Mouse (Mus musculus) heart, embryonic 15.5 days (tissue): ENCODE data around the gene Myh10. TPM values are rescaled to one million over a fixed set of nuclear protein-coding genes. Genes with fewer than 3 reads are reported as not detected.
A peak's percentile ranks its signal among the peaks of the same experiment; 100 is the strongest.

ENCODE experiments used
- ATAC-seq: fragments of 200-750 bp; cut with Nextera tagmentation; replicated peaks from 2 replicates; pipeline ENCODE4 v1.8.0; 2017; ENCODE audit warnings: low read depth, moderate TSS enrichment; ENCODE audit not compliant: insufficient number of reproducible peaks, insufficient read depth, low FRiP score
- H3K27ac ChIP-seq: fragments of 300-500 bp; sonication (generic); 2 replicates; pipeline ENCODE4 v1.5.1; 2015; ENCODE audit warnings: mild to moderate bottlenecking, inconsistent platforms
- H3K27me3 ChIP-seq: fragments of 300-500 bp; sonication (generic); 2 replicates; pipeline ENCODE4 v1.6.1; 2015; ENCODE audit warnings: inconsistent platforms
- H3K36me3 ChIP-seq: fragments of 300-500 bp; sonication (generic); 2 replicates; pipeline ENCODE4 v1.6.1; 2015; ENCODE audit warnings: mild to moderate bottlenecking, inconsistent platforms
- H3K4me1 ChIP-seq: fragments of 300-500 bp; sonication (generic); replicated peaks from 2 replicates; pipeline ENCODE4 v1.6.1; 2015; ENCODE audit warnings: inconsistent platforms
- H3K4me2 ChIP-seq: fragments of 300-500 bp; sonication (generic); 2 replicates; pipeline ENCODE4 v1.6.1; 2015; ENCODE audit warnings: inconsistent platforms, mild to moderate bottlenecking, moderate library complexity
- H3K4me3 ChIP-seq: fragments of 300-500 bp; sonication (generic); 2 replicates; pipeline ENCODE4 v1.5.1; 2015; ENCODE audit warnings: mild to moderate bottlenecking, inconsistent platforms
- H3K9ac ChIP-seq: fragments of 300-500 bp; sonication (generic); 2 replicates; pipeline ENCODE4 v1.6.1; 2015; ENCODE audit warnings: mild to moderate bottlenecking, inconsistent platforms
- H3K9me3 ChIP-seq: fragments of 300-500 bp; sonication (generic); replicated peaks from 2 replicates; pipeline ENCODE4 v1.6.1; 2016; ENCODE audit warnings: inconsistent platforms
- WGBS: fragments of 180-500 bp; shearing (Covaris S2); methylation state at CpG from one replicate; pipeline ENCODE4 v1.1.7; 2015; ENCODE audit warnings: mixed read lengths; 5-methylcytosine and 5-hydroxymethylcytosine counted together
- polyA plus RNA-seq: library from polyadenylated mRNA; unstranded; fragments of >200 nt; fragmentation: Nextera tagmentation; extraction: Ambion mirVana; gene quantifications from 2 replicates; pipeline ENCODE4 v1.2.1, GENCODE M21; 2015

Myh10 gene
- polyA plus RNA-seq, 1 experiment from 2014 or later: 90.9 TPM

DNA sequence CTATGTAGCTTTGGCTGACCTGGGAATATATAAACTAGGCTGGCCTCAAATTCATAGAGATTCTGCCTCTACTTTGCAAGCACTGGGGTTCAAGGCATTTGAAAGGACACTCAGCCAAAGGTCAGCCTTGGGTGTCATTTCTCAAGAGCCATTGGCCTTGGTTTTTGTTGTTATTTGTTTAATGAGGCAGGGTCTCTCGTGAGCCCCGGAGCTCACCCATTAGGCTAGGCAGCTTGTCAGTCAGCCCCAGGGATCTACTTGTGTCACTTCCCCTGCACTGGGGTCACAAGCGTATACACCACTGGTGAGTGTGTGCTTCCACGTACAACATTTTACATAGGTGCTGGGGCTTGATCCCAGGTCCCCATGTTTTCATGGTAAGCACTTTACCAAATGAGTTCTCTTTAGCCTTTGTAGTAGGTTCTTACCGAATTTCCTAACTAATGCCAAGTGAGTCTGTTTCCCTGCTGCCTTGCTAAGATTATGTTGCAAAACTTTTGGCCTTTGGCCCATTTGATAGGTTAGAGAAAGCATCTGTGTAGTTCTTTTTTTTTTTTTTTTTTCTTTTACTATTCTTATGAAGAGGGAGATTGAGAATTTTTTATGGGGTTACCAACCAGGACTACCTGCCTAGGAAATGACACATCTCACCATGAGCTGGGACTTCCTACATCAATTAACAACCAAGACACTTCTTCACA, 18.9 kb upstream of the Myh10 start:
- Histone ChIP-seq H3K27ac (no peak overlapping the region), H3K36me3 (no peaks in the 10 kb centered on the region), H3K9ac (no peak overlapping the region), H3K4me3 (no peak overlapping the region), H3K27me3 (no peaks in the 10 kb centered on the region), H3K4me2 (no peak overlapping the region), H3K9me3 (no peaks in the 10 kb centered on the region), H3K4me1 (peaks cover 27% of the 10 kb centered on the region)
- no peak for ATAC-seq
- 77% methylated on average over 5 of the region's 5 CpGs for WGBS

DNA sequence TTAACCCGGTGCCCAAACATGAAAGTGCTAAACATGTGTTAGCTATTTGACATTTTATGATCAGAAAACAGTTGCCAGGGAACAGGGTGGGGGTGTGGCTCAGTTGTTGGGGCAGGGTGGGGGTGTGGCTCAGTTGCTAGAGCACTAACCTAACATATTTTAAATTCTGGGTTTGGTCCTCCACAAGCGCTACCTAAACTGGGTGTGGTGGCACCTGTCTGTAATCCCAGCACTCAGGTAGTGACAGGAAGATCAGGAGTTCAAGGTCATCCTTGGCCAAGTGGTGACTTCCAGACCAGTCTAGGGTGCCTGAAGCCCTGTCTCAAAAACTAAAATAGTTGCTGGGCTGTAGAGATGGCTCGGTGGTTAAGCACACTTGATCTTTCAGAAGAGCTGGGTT, 17.3 kb upstream of the Myh10 start:
- Histone ChIP-seq H3K4me2 (no peak overlapping the region), H3K9ac (no peak overlapping the region)
- WGBS: 79% methylated on average over 3 of the region's 3 CpGs

DNA sequence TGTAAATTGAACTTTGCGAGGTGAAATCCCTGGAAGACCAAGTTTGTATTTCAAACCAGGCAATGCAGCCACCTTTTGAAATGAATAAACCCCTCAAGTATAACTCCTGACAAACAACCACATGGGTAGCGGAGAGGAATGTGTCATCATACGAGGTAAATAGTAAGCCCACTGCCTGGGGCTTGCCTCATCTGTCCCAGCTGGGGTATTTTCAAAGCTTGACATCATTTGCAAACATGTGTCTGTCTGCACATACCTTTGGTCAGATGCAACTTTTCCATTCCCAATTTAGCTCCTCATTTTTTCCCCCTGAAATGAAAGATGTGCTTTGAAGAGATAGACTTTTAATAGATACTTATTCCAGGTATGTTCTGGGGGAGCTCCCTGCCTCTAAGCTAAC, 16.7 kb upstream of the Myh10 start:
- Histone ChIP-seq H3K4me1 (peaks cover 27% of the 10 kb centered on the region), H3K9me3 (no peaks in the 10 kb centered on the region), H3K27me3 (no peaks in the 10 kb centered on the region), H3K36me3 (no peaks in the 10 kb centered on the region), H3K9ac (no peak overlapping the region), H3K4me2 (no peak overlapping the region), H3K27ac (peak overlapping the region; percentile 63), H3K4me3 (no peak overlapping the region)
- WGBS: 54% methylated on average over 3 of the region's 3 CpGs
- no peak; the same call in 1 of the 2 replicates for ATAC-seq

More for the DNA sequence above, 17.3 kb upstream of the Myh10 start:
- Histone ChIP-seq H3K27ac (peak overlapping the region; percentile 63), H3K4me3 (no peak overlapping the region), H3K9me3 (no peaks in the 10 kb centered on the region), H3K4me1 (peaks cover 27% of the 10 kb centered on the region), H3K27me3 (no peaks in the 10 kb centered on the region), H3K36me3 (no peaks in the 10 kb centered on the region)
- ATAC-seq: no peak

- no peak for ATAC-seq
- H3K4me2 ChIP-seq: 0 out of 2 replicates have a peak overlapping the region, but pooled peaks have one; percentile 11
- H3K9ac ChIP-seq: no peak overlapping the region
- H3K4me3 ChIP-seq: no peak overlapping the region
- H3K4me1 ChIP-seq: peaks cover 27% of the 10 kb centered on the region
- H3K36me3 ChIP-seq: no peaks in the 10 kb centered on the region
- no peaks in the 10 kb centered on the region for H3K9me3 ChIP-seq
- H3K27ac ChIP-seq: peak overlapping the region; percentile 63
- no peaks in the 10 kb centered on the region for H3K27me3 ChIP-seq
- WGBS: 25% methylated on average over 3 of the region's 3 CpGs
Measured at GRCm38 (mm10) chr11:68675274-68675673, 16.1 kb upstream of the Myh10 start.

- Histone ChIP-seq H3K9ac (no peak overlapping the region), H3K27me3 (no peaks in the 10 kb centered on the region), H3K4me3 (no peak overlapping the region), H3K4me1 (peaks cover 9% of the 10 kb centered on the region), H3K9me3 (no peaks in the 10 kb centered on the region), H3K4me2 (no peak overlapping the region), H3K27ac (no peak overlapping the region), H3K36me3 (no peaks in the 10 kb centered on the region)
- WGBS: 64% methylated on average over 3 of the region's 3 CpGs
- peak; percentile 62; the same call in 1 of the 2 replicates for ATAC-seq
Measured at GRCm38 (mm10) chr11:68681254-68681839, 10.0 kb upstream of the Myh10 start.

DNA sequence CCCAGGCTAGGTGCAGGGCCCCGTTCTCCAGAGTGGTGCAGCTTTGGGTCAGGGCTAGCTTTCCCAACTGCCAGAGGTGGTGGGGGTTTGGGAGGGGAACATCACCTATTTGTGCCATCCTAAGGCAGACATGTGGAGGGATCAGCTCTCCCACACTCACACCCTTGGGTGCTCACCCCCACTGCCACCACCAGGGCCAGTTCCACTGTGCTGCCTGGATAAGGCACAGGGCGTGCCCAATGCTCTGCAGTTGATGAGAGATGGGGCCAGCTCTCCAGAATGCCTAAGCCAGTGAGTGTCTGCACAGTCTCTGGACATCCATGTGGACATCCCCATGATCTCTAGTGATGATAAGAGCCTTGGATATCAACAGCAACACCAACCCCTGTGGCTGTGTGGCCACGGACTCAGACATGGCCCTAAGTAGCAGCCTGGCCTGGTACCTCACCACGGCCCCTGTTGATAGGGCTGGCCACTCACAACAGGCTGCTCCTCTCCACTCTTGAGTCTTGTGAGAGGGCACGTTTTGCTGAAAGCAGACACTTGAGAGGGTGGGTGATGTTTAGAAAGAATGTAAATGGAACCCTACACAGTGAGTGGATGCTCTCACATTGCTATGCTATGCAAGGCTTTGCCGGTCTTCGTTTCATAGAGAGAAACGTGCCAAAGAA, 9.1 kb upstream of the Myh10 start:
- Histone ChIP-seq H3K4me2 (no peak overlapping the region), H3K9ac (no peak overlapping the region), H3K27ac (no peak overlapping the region), H3K4me3 (no peak overlapping the region), H3K4me1 (peaks cover 5% of the 10 kb centered on the region), H3K9me3 (no peaks in the 10 kb centered on the region), H3K27me3 (no peaks in the 10 kb centered on the region), H3K36me3 (no peaks in the 10 kb centered on the region)
- 70% methylated on average over 8 of the region's 8 CpGs for WGBS
- ATAC-seq: no peak

DNA sequence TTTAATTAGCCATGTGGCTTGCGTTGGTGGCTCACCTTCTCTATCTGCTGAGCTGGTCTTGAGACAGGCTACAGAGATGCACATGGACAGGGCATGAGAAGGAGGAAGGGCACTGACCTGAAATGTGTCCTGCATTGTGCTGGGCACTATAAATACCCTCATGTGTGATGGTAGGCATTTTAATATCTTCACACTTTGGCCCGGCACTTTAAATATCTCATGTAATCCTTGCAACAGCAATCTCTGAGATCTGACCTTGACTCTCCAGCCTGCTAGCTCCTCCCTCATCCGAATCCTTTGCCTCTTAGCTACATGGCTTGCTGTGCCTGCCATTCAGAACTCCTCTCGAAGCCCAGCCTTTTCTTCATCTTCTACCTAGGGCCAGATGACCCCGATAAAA, 5.4 kb upstream of the Myh10 start:
- H3K27me3 ChIP-seq: no peaks in the 10 kb centered on the region
- 72% methylated on average over 5 of the region's 5 CpGs for WGBS
- ATAC-seq: no peak
- no peaks in the 10 kb centered on the region for H3K36me3 ChIP-seq
- H3K4me1 ChIP-seq: peaks cover 8% of the 10 kb centered on the region
- H3K9ac ChIP-seq: no peak overlapping the region
- no peaks in the 10 kb centered on the region for H3K9me3 ChIP-seq
- H3K27ac ChIP-seq: no peak overlapping the region
- H3K4me2 ChIP-seq: no peak overlapping the region
- no peak overlapping the region for H3K4me3 ChIP-seq

DNA sequence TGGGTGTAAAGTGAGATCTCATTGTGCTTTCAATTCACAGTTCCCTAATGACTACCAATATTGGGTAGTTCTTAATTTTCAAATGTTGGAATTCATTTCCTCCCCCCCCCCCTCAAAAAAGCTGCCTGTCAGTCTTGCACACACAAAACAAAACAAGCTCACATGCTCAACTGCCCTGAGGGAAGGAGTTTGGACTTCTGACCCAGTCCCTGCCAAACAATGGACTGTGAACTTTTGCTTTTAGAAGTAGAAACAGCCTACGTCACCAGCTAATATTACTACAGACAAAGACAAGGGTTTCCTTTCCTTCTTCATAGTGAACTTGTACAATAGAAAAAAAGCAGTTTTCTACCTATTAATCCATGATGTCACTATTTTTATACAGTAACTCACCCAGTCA, 2.1 kb upstream of the Myh10 start:
- 82% methylated on average over 1 of the region's 1 CpGs for WGBS
- no peak overlapping the region for H3K4me2 ChIP-seq
- H3K36me3 ChIP-seq: no peaks in the 10 kb centered on the region
- no peaks in the 10 kb centered on the region for H3K27me3 ChIP-seq
- H3K4me1 ChIP-seq: peaks cover 13% of the 10 kb centered on the region
- H3K9ac ChIP-seq: no peak overlapping the region
- no peaks in the 10 kb centered on the region for H3K9me3 ChIP-seq
- ATAC-seq: no peak
- no peak overlapping the region for H3K4me3 ChIP-seq
- no peak overlapping the region for H3K27ac ChIP-seq

DNA sequence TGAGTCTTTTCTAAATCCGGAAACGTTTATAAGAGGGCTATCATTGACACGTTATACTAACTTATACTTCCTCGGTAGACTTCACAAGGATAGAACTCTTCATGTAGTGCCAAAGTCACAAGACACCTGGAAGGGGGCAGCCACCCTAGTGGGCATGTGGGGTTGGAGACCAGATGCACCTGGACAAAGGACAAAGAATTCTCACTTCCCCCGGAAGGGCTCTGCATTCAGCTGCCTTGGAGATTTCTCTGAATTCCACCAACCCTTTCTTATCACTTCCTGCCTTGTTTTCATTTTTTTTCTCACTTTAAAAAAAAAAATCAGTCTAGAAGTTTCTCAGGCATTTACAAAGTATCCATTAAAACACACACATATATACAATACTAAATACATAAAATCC, 894 bp upstream of the Myh10 start:
- H3K4me2 ChIP-seq: peak overlapping the region; percentile 12; the same call in 1 of the 2 replicates
- no peaks in the 10 kb centered on the region for H3K27me3 ChIP-seq
- no peak for ATAC-seq
- no peaks in the 10 kb centered on the region for H3K9me3 ChIP-seq
- 36% methylated on average over 5 of the region's 5 CpGs for WGBS
- H3K9ac ChIP-seq: no peak overlapping the region
- H3K4me3 ChIP-seq: no peak overlapping the region
- peak overlapping the region; percentile 27; the same call in 1 of the 2 replicates for H3K27ac ChIP-seq
- H3K4me1 ChIP-seq: peaks cover 21% of the 10 kb centered on the region
- no peaks in the 10 kb centered on the region for H3K36me3 ChIP-seq

DNA sequence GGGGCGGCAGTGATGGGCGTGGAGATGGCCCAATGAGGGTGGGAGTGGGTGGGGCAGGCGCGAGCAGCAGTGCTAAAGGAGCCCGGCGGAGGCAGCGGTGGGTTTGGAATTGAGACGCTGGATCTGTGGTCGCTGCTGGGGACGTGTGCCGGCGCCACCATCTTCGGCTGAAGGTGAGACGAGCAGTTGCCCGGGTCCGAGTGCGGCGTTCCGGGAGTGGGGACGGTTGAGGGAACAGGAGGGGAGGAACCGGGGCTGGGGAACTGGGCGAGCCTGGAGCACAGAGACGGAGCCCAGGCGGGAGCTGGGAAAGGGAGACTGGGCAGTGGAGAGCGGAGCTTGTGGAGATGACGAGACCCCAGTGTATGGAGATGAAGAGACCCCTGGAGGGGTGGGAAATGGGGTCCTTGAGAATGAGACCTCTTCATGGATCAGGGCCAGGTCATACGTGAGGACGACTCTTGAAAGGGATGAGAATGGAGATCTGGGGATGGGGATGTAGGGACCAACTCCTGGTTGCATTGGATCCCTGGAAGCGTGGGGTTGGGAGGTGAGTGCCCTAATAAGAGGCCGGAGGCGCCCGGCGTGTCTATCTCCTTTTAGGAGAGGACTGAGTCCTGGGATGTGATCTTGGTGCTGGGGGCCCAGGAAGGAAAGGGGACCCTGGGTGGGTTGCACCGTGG, 792 bp downstream of the Myh10 start:
- H3K4me1 ChIP-seq: peaks cover 18% of the 10 kb centered on the region
- ATAC-seq: peak; percentile 0; the same call in 1 of the 2 replicates
- peak overlapping the region; percentile 100 for H3K27ac ChIP-seq
- H3K27me3 ChIP-seq: no peaks in the 10 kb centered on the region
- peak overlapping the region; percentile 96 for H3K9ac ChIP-seq
- under 1% methylated on average over 34 of the region's 34 CpGs for WGBS
- peak overlapping the region; percentile 90 for H3K4me2 ChIP-seq
- H3K9me3 ChIP-seq: no peaks in the 10 kb centered on the region
- H3K4me3 ChIP-seq: peak overlapping the region; percentile 97
- H3K36me3 ChIP-seq: no peaks in the 10 kb centered on the region
